In genomic region chr1:180400691-180401455, GRCm38 (mm10) we compare ENCODE assay signal across 14 mouse cellular contexts.
DNase-seq lines count a peak whose midpoint lies in the region; ATAC-seq and TF ChIP-seq lines count a peak whose summit lies in the region.
"Had no signal": no experiment of that assay in that cellular context is flagged by ENCODE, and none has a peak within 500 bp of the region (broad histone marks: within the 10 kb centered on the region; RNA-seq: fewer than 3 reads in every experiment).

No protein-coding gene starts in this region.

- no peak overlapping the region for H3K9ac ChIP-seq in kidney, embryonic 14.5 days (ENCODE audit: low read depth, low read length)
- no peak overlapping the region for H3K9ac ChIP-seq in lung, postnatal 0 days (replicated peaks; ENCODE audit: low read depth)
- H3K9ac ChIP-seq: hindbrain, embryonic 14.5 days; midbrain, embryonic 15.5 days; neural tube, embryonic 13.5 days had no signal

- no peak for TF ChIP-seq CTCF in gastrocnemius, adult 2 months (IDR thresholded peaks at IDR 0.05)
- no peak for TF ChIP-seq CTCF in lung, postnatal 0 days (IDR thresholded peaks at IDR 0.05)

- peak overlapping the region; percentile 11; the same call in 1 of the 2 replicates for H3K4me3 ChIP-seq in gastrocnemius, adult 2 months
- no peak overlapping the region for H3K4me3 ChIP-seq in kidney, embryonic 14.5 days (ENCODE audit: low read length)
- no peak overlapping the region for H3K4me3 ChIP-seq in lung, postnatal 0 days (ENCODE audit: low read depth, low read length)
- H3K4me3 ChIP-seq: left cerebral cortex, adult 2 months; midbrain, embryonic 15.5 days; neural tube, embryonic 13.5 days had no signal

- no peaks in the 10 kb centered on the region for H3K36me3 ChIP-seq in kidney, embryonic 14.5 days (ENCODE audit: control insufficient read depth, insufficient read depth, low read length)
- no peaks in the 10 kb centered on the region for H3K36me3 ChIP-seq in lung, postnatal 0 days (ENCODE audit: insufficient read depth, low read length)
- H3K36me3 ChIP-seq in splenic B cell, adult 2 months (ENCODE audit: control insufficient read depth, insufficient read depth, low read length, poor library complexity, severe bottlenecking) = no peaks in the 10 kb centered on the region
- H3K36me3 ChIP-seq: midbrain, embryonic 15.5 days; neural tube, embryonic 13.5 days had no signal

- H3K4me2 ChIP-seq in kidney, embryonic 14.5 days (replicated peaks; ENCODE audit: low read depth, low read length) = no peak overlapping the region
- no peak overlapping the region for H3K4me2 ChIP-seq in lung, postnatal 0 days (replicated peaks; ENCODE audit: low read depth, low read length)
- H3K4me2 ChIP-seq: hindbrain, embryonic 14.5 days; midbrain, embryonic 15.5 days; neural tube, embryonic 13.5 days had no signal

- H3K27ac ChIP-seq in gastrocnemius, adult 2 months = peak overlapping the region; percentile 96
- H3K27ac ChIP-seq in kidney, embryonic 14.5 days (ENCODE audit: low read depth, low read length) = peak overlapping the region; percentile 17; the same call in 1 of the 2 replicates
- peak overlapping the region; percentile 71 for H3K27ac ChIP-seq in lung, postnatal 0 days (ENCODE audit: low read length)
- H3K27ac ChIP-seq: hindbrain, embryonic 14.5 days; left cerebral cortex, adult 2 months; midbrain, embryonic 15.5 days; neural tube, embryonic 13.5 days had no signal

- H3K4me1 ChIP-seq in kidney, embryonic 14.5 days (ENCODE audit: control insufficient read depth, insufficient read depth, low read length) = peaks cover 39% of the 10 kb centered on the region
- peaks cover 52% of the 10 kb centered on the region for H3K4me1 ChIP-seq in lung, postnatal 0 days (ENCODE audit: insufficient read depth, low read depth, low read length)
- H3K4me1 ChIP-seq: midbrain, embryonic 15.5 days had no signal

- no peak for DNase-seq in gastrocnemius, adult 2 months
- no peak for DNase-seq in gastrocnemius, adult 8-10 months (ENCODE audit: low spot score in 2 of 2)
- no peak for DNase-seq in kidney, postnatal 4 days
- DNase-seq in lung, postnatal 0 days (ENCODE audit: low spot score) = no peak
- no peak for DNase-seq in lung, postnatal 10 days
- DNase-seq in splenic B cell, adult 2 months (ENCODE audit: low read depth, low spot score) = peak; percentile 64
- DNase-seq in c-Kit-positive CD71-positive TER-119-positive erythroid progenitor cells, embryonic 14.5 days (ENCODE audit: low spot score) = no peak
- DNase-seq: adrenal gland, adult 2 months; cerebellum, postnatal 14 days had no signal

- intact Hi-C loops in gastrocnemius, adult 2 months (cut with DNase I) = no loop called here

- ATAC-seq in kidney, embryonic 14.5 days (ENCODE audit: low FRiP score, low TSS enrichment) = no peak
- no peak for ATAC-seq in lung, postnatal 0 days
- ATAC-seq: midbrain, embryonic 15.5 days had no signal

- TF ChIP-seq EP300 in lung, postnatal 0 days (IDR thresholded peaks at IDR 0.05) = no peak

- no peaks in the 10 kb centered on the region for H3K9me3 ChIP-seq in kidney, embryonic 14.5 days (ENCODE audit: control insufficient read depth, low read length)
- H3K9me3 ChIP-seq in lung, postnatal 0 days (ENCODE audit: low read length) = no peaks in the 10 kb centered on the region
- H3K9me3 ChIP-seq: midbrain, embryonic 15.5 days; neural tube, embryonic 13.5 days had no signal

- WGBS in kidney, embryonic 14.5 days = 68% methylated on average over 4 of the region's 4 CpGs
- WGBS in lung, postnatal 0 days = 56% methylated on average over 4 of the region's 4 CpGs

- no peaks in the 10 kb centered on the region for H3K27me3 ChIP-seq in kidney, embryonic 14.5 days (ENCODE audit: control insufficient read depth, insufficient read depth, low read length)
- H3K27me3 ChIP-seq in lung, postnatal 0 days (replicated peaks; ENCODE audit: insufficient read depth, low read length) = no peaks in the 10 kb centered on the region
- H3K27me3 ChIP-seq in splenic B cell, adult 2 months (ENCODE audit: control insufficient read depth, insufficient read depth, low read length, poor library complexity, severe bottlenecking) = no peaks in the 10 kb centered on the region
- H3K27me3 ChIP-seq: midbrain, embryonic 15.5 days; neural tube, embryonic 13.5 days had no signal

Comparison
In these comparisons a context has a peak if more than half of its experiments do, and no peak if none do; other contexts are left out.
1. H3K27ac ChIP-seq: peak in every context shown above with its lines; median percentile 96 in gastrocnemius, adult 2 months; 71 in lung, postnatal 0 days; 17 in kidney, embryonic 14.5 days.